Mouse (Mus musculus) cerebellum, adult 2 months (tissue): ENCODE measurements at regions not wholly inside any gene's neighbourhood (a gene's known extent, or its start where the extent isn't known, plus 50 kb on each side); places are given as distances from the start of the nearest gene placed in this dataset.

Experiments
- DNase-seq, 2 experiments: peaks; one replicate each; pipeline ENCODE4 v3.0.0; 2021
- H3K27ac ChIP-seq: fragments of 200-500 bp; 2 replicates; pipeline ENCODE4 v1.5.1; 2012; ENCODE audit warnings: low read length, control low read depth, inconsistent platforms; ENCODE audit not compliant: insufficient read depth
- H3K27me3 ChIP-seq: fragments of 200-500 bp; 2 replicates; pipeline ENCODE4 v1.6.1; 2012; ENCODE audit warnings: inconsistent platforms, mild to moderate bottlenecking, low read length, moderate library complexity; ENCODE audit not compliant: control insufficient read depth, insufficient read depth
- H3K4me1 ChIP-seq: fragments of 200-500 bp; 2 replicates; pipeline ENCODE4 v1.6.1; 2011; ENCODE audit warnings: low read length; ENCODE audit not compliant: control insufficient read depth, insufficient read depth
- H3K4me3 ChIP-seq: fragments of 200-500 bp; replicated peaks from 2 replicates; pipeline ENCODE3; 2011; ENCODE audit warnings: mild to moderate bottlenecking, low read depth, low read length, control low read depth; ENCODE audit not compliant: insufficient read depth
- CTCF ChIP-seq: fragments of 200-500 bp; IDR thresholded peaks from 2 replicates; pipeline ENCODE4 v1.5.1; 2011; ENCODE audit warnings: low read depth, mild to moderate bottlenecking, control low read depth, low read length, moderate library complexity, borderline replicate concordance; ENCODE audit not compliant: insufficient read depth
- POLR2A ChIP-seq: fragments of 200-500 bp; IDR thresholded peaks from 2 replicates; pipeline ENCODE4 v1.6.1; 2011; ENCODE audit warnings: low read length, control low read depth, borderline replicate concordance; ENCODE audit not compliant: insufficient read depth
- WGBS: fragments of 180-500 bp; shearing (Covaris S2); methylation state at CpG from one replicate; pipeline ENCODE4 v1.1.7; 2018; 5-methylcytosine and 5-hydroxymethylcytosine counted together

DNA sequence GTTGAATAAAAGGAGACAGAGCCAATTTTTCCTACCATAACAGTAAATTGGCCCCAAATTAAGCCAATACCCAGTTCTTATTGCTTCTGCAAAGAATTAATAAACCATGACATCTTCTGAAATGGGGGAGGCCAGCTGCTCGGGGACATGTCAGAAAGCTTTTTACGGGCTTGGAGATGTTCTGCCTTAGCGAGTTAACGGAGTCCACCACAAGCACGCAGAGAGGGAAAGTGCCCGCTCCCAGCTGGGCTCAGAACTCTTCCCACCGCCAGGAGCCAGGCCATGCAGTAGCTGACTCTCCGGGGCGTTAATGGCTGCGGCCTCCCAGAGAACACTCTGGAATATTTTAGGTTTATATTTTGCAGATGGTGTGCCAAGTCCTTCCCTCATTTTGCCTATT lies 106.8 kb downstream of the Cdc5l start:
- no peak for DNase-seq
- Histone ChIP-seq H3K27me3 (no peaks in the 10 kb centered on the region; the same call in 1 of the 2 replicates), H3K27ac (no peak overlapping the region), H3K4me1 (no peaks in the 10 kb centered on the region; the same call in 1 of the 2 replicates), H3K4me3 (no peak overlapping the region)
- TF ChIP-seq POLR2A (no peak), CTCF (no peak)
- whole genome bisulfite sequencing: 41% methylated on average over 10 of the region's 10 CpGs

DNA sequence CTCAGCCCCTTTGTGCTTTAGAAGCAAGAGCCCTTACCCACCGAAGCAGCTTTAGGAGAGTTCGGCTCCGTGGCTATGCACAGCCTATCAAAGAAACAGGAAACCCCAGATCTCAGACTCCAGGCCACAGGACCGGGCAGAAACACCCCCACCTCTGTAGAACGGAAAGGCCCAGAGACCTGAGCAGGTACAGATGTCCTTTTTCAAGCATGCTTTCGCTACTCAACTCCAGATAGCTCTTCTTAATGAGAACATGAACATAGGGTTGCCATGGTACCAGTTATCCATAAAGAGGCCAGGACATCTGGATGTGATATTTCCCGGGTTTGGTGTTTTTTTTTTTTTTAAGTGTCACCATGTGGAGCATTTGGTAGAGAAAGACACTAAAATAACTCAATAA lies 107.4 kb downstream of the Cdc5l start:
- Histone ChIP-seq H3K27ac (no peak overlapping the region), H3K4me1 (no peaks in the 10 kb centered on the region; the same call in 1 of the 2 replicates), H3K27me3 (no peaks in the 10 kb centered on the region; the same call in 1 of the 2 replicates), H3K4me3 (no peak overlapping the region)
- WGBS: 83% methylated on average over 7 of the region's 7 CpGs
- DNase-seq: no peak
- TF ChIP-seq POLR2A (no peak), CTCF (no peak)

DNA sequence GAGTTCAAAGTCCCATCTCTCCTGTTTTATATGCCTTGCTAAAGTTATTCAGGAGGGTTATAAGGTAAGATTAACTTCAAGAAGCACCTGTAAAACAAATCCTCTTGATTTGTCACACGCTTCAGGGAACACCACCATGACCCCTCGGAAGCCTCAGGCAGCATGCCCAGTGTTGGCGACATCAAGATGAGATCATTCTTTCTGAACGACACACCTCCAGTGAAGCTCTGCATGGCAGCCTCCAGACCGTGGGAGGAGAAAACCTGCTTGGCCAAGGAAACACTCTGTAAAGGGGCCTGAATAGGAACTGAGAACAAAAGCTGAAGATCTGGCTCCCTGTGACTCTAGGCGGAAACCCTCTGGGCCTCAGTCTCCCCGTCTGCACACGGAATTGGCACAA lies 110.7 kb downstream of the Cdc5l start:
- TF ChIP-seq POLR2A: no peak
- H3K4me1 ChIP-seq: no peaks in the 10 kb centered on the region; the same call in 1 of the 2 replicates
- H3K27me3 ChIP-seq: no peaks in the 10 kb centered on the region; the same call in 1 of the 2 replicates
- no peak overlapping the region for H3K27ac ChIP-seq
- H3K4me3 ChIP-seq: no peak overlapping the region
- WGBS: 30% methylated on average over 8 of the region's 8 CpGs
- DNase-seq: peak in 1 of 2 experiments; percentile 17

DNA sequence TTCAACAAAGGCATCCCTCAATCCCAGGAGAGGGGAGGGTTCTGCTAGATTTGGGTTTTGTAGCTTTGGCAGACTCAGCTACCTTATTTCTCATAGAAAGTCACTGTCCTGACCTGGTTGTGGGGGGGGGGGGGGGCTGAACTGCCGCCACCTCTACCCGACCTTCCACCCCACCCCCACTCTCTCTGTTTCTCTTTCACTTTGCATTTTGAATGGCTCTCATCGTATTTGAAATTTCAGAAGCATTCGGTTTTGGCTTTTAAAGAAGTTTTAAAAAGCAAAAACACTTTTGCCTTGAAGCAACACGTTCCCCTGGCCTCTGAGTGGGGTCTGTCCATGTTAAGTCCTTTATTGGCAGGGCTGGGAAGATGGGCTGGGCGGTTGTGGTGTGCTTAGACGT lies 113.5 kb downstream of the Cdc5l start:
- TF ChIP-seq POLR2A: no peak
- Histone ChIP-seq H3K27me3 (no peaks in the 10 kb centered on the region; the same call in 1 of the 2 replicates), H3K27ac (no peak overlapping the region), H3K4me3 (no peak overlapping the region), H3K4me1 (no peaks in the 10 kb centered on the region; the same call in 1 of the 2 replicates)
- no peak for DNase-seq
- WGBS: 81% methylated on average over 7 of the region's 7 CpGs

DNA sequence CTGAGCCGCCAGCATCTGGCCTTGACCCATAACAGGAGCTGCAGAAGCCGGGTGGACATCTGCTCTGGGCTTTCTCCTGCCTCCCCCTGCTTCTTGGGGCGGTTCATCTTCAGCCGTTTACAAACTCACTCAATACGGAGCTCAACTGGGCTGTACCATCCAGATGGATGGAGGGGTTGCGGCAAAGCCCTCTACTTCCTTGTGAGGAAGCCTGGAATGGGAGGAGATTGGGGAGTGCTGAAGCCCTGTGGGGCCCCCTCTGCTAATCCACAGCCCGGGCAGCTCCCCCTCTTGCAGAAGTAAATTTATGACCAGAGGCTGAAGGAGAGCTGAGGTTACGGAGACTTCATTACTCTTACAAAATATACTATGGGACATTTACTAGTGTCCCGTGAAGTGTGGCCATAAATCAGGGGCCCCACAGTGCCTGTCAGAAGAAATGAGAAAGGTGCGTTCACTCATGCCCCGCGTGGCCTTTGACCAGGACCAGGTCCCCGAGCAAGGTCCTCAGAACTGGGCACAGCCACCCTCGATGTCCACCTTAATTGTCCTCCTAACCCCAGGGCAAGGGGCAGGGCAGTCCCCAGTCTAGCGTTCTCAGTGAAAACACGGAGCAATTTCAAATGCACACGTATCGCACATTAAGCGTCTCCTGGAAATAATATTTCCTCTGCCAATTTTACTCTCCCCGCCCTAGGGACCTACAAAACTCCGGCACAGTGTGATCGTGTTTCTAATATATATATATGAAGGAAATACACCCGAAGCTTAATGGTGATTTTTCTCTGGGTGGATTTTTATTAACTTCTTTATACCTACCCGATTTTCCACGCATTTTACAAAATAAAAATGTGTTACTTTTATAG lies 115.1 kb downstream of the Cdc5l start:
- Histone ChIP-seq H3K4me1 (peaks cover 4% of the 10 kb centered on the region), H3K4me3 (no peak overlapping the region), H3K27ac (no peak overlapping the region), H3K27me3 (no peaks in the 10 kb centered on the region; the same call in 1 of the 2 replicates)
- DNase-seq: no peak
- 74% methylated on average over 25 of the region's 25 CpGs for WGBS
- TF ChIP-seq CTCF (no peak), POLR2A (no peak)

DNA sequence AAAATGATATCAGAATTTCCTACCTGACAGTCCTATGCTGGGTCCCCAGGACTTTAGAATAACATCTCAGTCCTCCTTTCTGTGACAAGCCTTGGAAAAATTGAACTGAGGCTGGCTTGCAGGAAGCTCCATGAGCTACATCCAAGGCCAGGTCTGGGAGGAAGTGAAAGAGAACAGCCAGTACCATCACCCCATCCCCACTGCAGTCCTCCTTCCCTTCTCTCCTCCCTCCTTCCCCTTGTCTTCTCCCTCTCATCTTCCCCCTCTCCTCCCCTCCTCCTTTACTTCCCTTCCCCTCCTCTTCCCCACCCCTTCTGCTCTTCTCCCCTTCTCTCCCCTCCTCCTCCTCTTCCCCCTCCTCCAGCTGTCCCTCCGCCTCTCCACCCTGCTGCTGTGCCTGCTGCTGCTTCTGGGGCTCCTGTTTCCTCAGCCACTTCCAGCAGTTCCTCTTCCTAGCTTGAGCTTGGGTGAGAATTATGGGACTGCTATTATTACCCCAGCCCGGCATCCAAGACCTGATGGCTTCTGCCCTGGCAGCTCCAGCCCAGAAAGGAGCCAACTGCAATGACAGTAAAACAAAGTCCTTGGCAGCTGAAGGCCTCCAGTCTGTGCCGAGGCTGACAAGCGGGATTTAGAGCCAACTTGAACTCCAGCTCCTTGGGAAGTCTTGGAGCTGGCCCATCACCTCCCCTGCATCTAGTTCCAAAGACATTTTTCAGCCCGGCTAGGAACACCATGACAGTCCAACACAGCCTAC lies 120.8 kb downstream of the Cdc5l start:
- 12% methylated on average over 5 of the region's 5 CpGs for WGBS
- Histone ChIP-seq H3K27me3 (no peaks in the 10 kb centered on the region), H3K4me3 (no peak overlapping the region), H3K27ac (no peak overlapping the region), H3K4me1 (peaks cover 16% of the 10 kb centered on the region)
- TF ChIP-seq CTCF (no peak), POLR2A (no peak)
- DNase-seq: peak; percentile 74 to 90

DNA sequence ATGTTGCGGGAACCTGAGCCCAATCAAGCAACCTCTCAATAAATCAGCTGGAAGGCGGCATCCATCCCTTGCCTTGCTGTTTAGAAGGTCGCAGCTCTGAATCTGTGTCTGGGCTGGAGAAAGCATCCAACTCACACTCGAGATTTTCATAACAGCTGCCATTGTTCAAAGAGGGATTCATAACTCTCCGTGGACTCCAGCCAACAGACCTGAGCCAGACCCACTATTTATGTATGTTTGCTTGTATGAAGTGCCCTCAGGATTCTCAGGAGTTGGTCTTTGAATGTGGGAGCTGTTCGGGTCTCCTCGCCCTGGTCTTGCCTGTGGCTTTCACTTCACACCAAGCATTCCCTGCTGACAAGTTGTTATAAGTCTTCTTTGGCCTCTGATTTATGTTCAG lies 127.0 kb downstream of the Cdc5l start:
- no peaks in the 10 kb centered on the region; the same call in 1 of the 2 replicates for H3K27me3 ChIP-seq
- no peak overlapping the region for H3K4me3 ChIP-seq
- no peak overlapping the region for H3K27ac ChIP-seq
- no peak for TF ChIP-seq POLR2A
- TF ChIP-seq CTCF: no peak
- DNase-seq: no peak
- WGBS: 58% methylated on average over 7 of the region's 7 CpGs
- no peaks in the 10 kb centered on the region for H3K4me1 ChIP-seq
